Mouse (Mus musculus) embryonic facial prominence, embryonic 11.5 days (tissue): Measurements from ENCODE around the gene Glg1. TPM values are rescaled to one million over a fixed set of nuclear protein-coding genes. Genes with fewer than 3 reads are reported as not detected.
"Not testable (repeated sequence)": the region's sequence is repeated elsewhere in the genome, so short reads cannot be mapped to it uniquely, and the experiment has no call there.

ENCODE experiments used
- ATAC-seq: fragments of 200-750 bp; cut with Nextera tagmentation; replicated peaks from 2 replicates; pipeline ENCODE4 v1.8.0; 2017; ENCODE audit warnings: low read depth; ENCODE audit not compliant: insufficient number of reproducible peaks, low FRiP score, low TSS enrichment
- DNase-seq: peaks from one replicate; pipeline ENCODE4 v3.0.0-alpha.2; 2015; ENCODE audit warnings: low spot score
- H3K27ac ChIP-seq: fragments of 300-500 bp; sonication (generic); replicated peaks from 2 replicates; pipeline ENCODE4 v1.5.1; 2014; ENCODE audit warnings: mild to moderate bottlenecking, low read depth, low read length, control low read depth
- H3K27me3 ChIP-seq: fragments of 300-500 bp; sonication (generic); 2 replicates; pipeline ENCODE4 v1.6.1; 2014; ENCODE audit warnings: mild to moderate bottlenecking, low read length, moderate library complexity, mixed read lengths; ENCODE audit not compliant: control insufficient read depth, insufficient read depth
- H3K36me3 ChIP-seq: fragments of 300-500 bp; sonication (generic); replicated peaks from 2 replicates; pipeline ENCODE4 v1.6.1; 2014; ENCODE audit warnings: low read depth, mild to moderate bottlenecking, low read length, moderate library complexity, mixed read lengths; ENCODE audit not compliant: control insufficient read depth, insufficient read depth
- H3K4me1 ChIP-seq: fragments of 300-500 bp; sonication (generic); 2 replicates; pipeline ENCODE4 v1.6.1; 2014; ENCODE audit warnings: low read length, mixed read lengths; ENCODE audit not compliant: control insufficient read depth, insufficient read depth
- H3K4me2 ChIP-seq: fragments of 300-500 bp; sonication (generic); 2 replicates; pipeline ENCODE4 v1.6.1; 2014; ENCODE audit warnings: low read depth, mild to moderate bottlenecking, control low read depth, low read length, moderate library complexity
- H3K4me3 ChIP-seq: fragments of 300-500 bp; sonication (generic); 2 replicates; pipeline ENCODE4 v1.5.1; 2014; ENCODE audit warnings: low read depth, low read length, control low read depth
- H3K9ac ChIP-seq: fragments of 300-500 bp; sonication (generic); replicated peaks from 2 replicates; pipeline ENCODE4 v1.6.1; 2014; ENCODE audit warnings: mild to moderate bottlenecking, control low read depth, low read length
- H3K9me3 ChIP-seq: fragments of 300-500 bp; sonication (generic); replicated peaks from 2 replicates; pipeline ENCODE4 v1.6.1; 2016; ENCODE audit warnings: mild to moderate bottlenecking, low read length, inconsistent platforms, mixed read lengths; ENCODE audit not compliant: control insufficient read depth
- WGBS: fragments of 180-500 bp; shearing (Covaris S2); extraction: QIAGEN DNeasy Blood & Tissue Kit; methylation state at CpG from one replicate; pipeline ENCODE4 v1.1.7; 2014; 5-methylcytosine and 5-hydroxymethylcytosine counted together
- polyA plus RNA-seq: library from polyadenylated mRNA; unstranded; fragments of >200 nt; fragmentation: Nextera tagmentation; extraction: Ambion mirVana; gene quantifications from 2 replicates; pipeline ENCODE4 v1.2.1, GENCODE M21; 2014

Glg1 gene
- 75.6 and 79.7 TPM in 2 replicates for polyA plus RNA-seq

GRCm38 (mm10) chr8:111258631-111259407, at the start of gene Glg1:
TSS of gene Glg1 (minus strand) at chr8:111259216.
- no peaks in the 10 kb centered on the region for H3K27me3 ChIP-seq
- H3K4me2 ChIP-seq: peak within 1 kb of the TSS; percentile 64
- peak; percentile 85 for ATAC-seq
- H3K27ac ChIP-seq: peak within 1 kb of the TSS; percentile 96
- H3K4me3 ChIP-seq: peak within 1 kb of the TSS; percentile 90
- peak; percentile 95 for DNase-seq
- peak within 1 kb of the TSS; percentile 98 for H3K9ac ChIP-seq
- no peaks in the 10 kb centered on the region for H3K4me1 ChIP-seq
- H3K36me3 ChIP-seq: no peaks in the 10 kb centered on the region
- under 1% methylated on average over 74 of the region's 76 CpGs for WGBS
- H3K9me3 ChIP-seq: no peaks in the 10 kb centered on the region

GRCm38 (mm10) chr8:111305031-111305730, 46.2 kb upstream of the Glg1 start:
- Histone ChIP-seq H3K27me3 (no peaks in the 10 kb centered on the region), H3K4me1 (no peaks in the 10 kb centered on the region), H3K27ac (no peak overlapping the region), H3K36me3 (no peaks in the 10 kb centered on the region), H3K9ac (no peak overlapping the region), H3K4me3 (no peak overlapping the region), H3K4me2 (no peak overlapping the region), H3K9me3 (no peaks in the 10 kb centered on the region)
- WGBS: 28% methylated on average over 5 of the region's 5 CpGs
- ATAC-seq: no peak
- no peak for DNase-seq

GRCm38 (mm10) chr8:111304359-111304758, 45.3 kb upstream of the Glg1 start:
- Histone ChIP-seq H3K27me3 (no peaks in the 10 kb centered on the region), H3K9me3 (no peaks in the 10 kb centered on the region), H3K4me1 (no peaks in the 10 kb centered on the region), H3K27ac (no peak overlapping the region), H3K4me2 (no peak overlapping the region), H3K4me3 (no peak overlapping the region), H3K9ac (no peak overlapping the region), H3K36me3 (no peaks in the 10 kb centered on the region)
- WGBS: 88% methylated on average over 3 of the region's 3 CpGs
- no peak for DNase-seq
- no peak for ATAC-seq

GRCm38 (mm10) chr8:111303076-111303803, 44.2 kb upstream of the Glg1 start:
- not testable (repeated sequence) for H3K9ac ChIP-seq, ATAC-seq, H3K4me2 ChIP-seq, H3K27ac ChIP-seq, H3K36me3 ChIP-seq, H3K9me3 ChIP-seq, H3K4me3 ChIP-seq, H3K27me3 ChIP-seq, DNase-seq, H3K4me1 ChIP-seq
- 69% methylated on average over 5 of the region's 5 CpGs for WGBS

- H3K9me3 ChIP-seq: no peaks in the 10 kb centered on the region
- H3K4me2 ChIP-seq: peak overlapping the region; percentile 30
- DNase-seq (peak; percentile 10), ATAC-seq (no peak)
- no peaks in the 10 kb centered on the region for H3K4me1 ChIP-seq
- H3K27ac ChIP-seq: peak overlapping the region; percentile 65
- peak overlapping the region; percentile 26; the same call in 1 of the 2 replicates for H3K4me3 ChIP-seq
- WGBS: 68% methylated on average over 11 of the region's 11 CpGs
- H3K36me3 ChIP-seq: no peaks in the 10 kb centered on the region; the same call in none of the 2 replicates
- H3K9ac ChIP-seq: peak overlapping the region; percentile 47
- H3K27me3 ChIP-seq: no peaks in the 10 kb centered on the region
These were observed 41.9 kb upstream of the Glg1 start for GRCm38 (mm10) chr8:111300597-111301546.

- ATAC-seq (peak; percentile 96), DNase-seq (peak; percentile 96)
- no peaks in the 10 kb centered on the region for H3K9me3 ChIP-seq
- WGBS: under 1% methylated on average over 67 of the region's 67 CpGs
- H3K4me2 ChIP-seq: peak within 1 kb of the TSS; percentile 57
- H3K4me3 ChIP-seq: peak within 1 kb of the TSS; percentile 91
- no peaks in the 10 kb centered on the region for H3K27me3 ChIP-seq
- H3K36me3 ChIP-seq: peaks cover 4% of the 10 kb centered on the region
- H3K9ac ChIP-seq: peak within 1 kb of the TSS; percentile 95
- H3K4me1 ChIP-seq: no peaks in the 10 kb centered on the region
- peak within 1 kb of the TSS; percentile 87 for H3K27ac ChIP-seq
These were observed 41.0 kb upstream of the Glg1 start, which contains the start of gene Rfwd3 for GRCm38 (mm10) chr8:111299821-111300568. TSS of gene Rfwd3 (minus strand) at chr8:111300222.
